Mouse (Mus musculus) stomach, embryonic 16.5 days (tissue): ENCODE data around the gene Creb3. TPM values are rescaled to one million over a fixed set of nuclear protein-coding genes. Genes with fewer than 3 reads are reported as not detected.
A peak's percentile ranks its signal among the peaks of the same experiment; 100 is the strongest.

Source experiments
- ATAC-seq: fragments of 200-750 bp; cut with Nextera tagmentation; 2 replicates; pipeline ENCODE4 v1.8.0; 2017; ENCODE audit warnings: moderate number of reproducible peaks, moderate TSS enrichment; ENCODE audit not compliant: insufficient read depth, low FRiP score
- H3K27ac ChIP-seq: fragments of 300-500 bp; sonication (generic); 2 replicates; pipeline ENCODE4 v1.5.1; 2014; ENCODE audit warnings: low read length
- H3K27me3 ChIP-seq: fragments of 300-500 bp; sonication (generic); 2 replicates; pipeline ENCODE4 v1.6.1; 2014; ENCODE audit warnings: low read length, control low read depth, mixed read lengths; ENCODE audit not compliant: control insufficient read depth, insufficient read depth
- H3K36me3 ChIP-seq: fragments of 300-500 bp; sonication (generic); 2 replicates; pipeline ENCODE4 v1.6.1; 2014; ENCODE audit warnings: low read length; ENCODE audit not compliant: control insufficient read depth, insufficient read depth
- H3K4me1 ChIP-seq: fragments of 300-500 bp; sonication (generic); 2 replicates; pipeline ENCODE4 v1.6.1; 2014; ENCODE audit warnings: low read length, control low read depth, mixed read lengths; ENCODE audit not compliant: control insufficient read depth, insufficient read depth
- H3K4me2 ChIP-seq: fragments of 300-500 bp; sonication (generic); 2 replicates; pipeline ENCODE4 v1.6.1; 2014; ENCODE audit warnings: low read depth, low read length, mixed read lengths
- H3K4me3 ChIP-seq: fragments of 300-500 bp; sonication (generic); replicated peaks from 2 replicates; pipeline ENCODE4 v1.5.1; 2014; ENCODE audit warnings: mild to moderate bottlenecking, low read length
- H3K9ac ChIP-seq: fragments of 300-500 bp; sonication (generic); 2 replicates; pipeline ENCODE4 v1.6.1; 2014; ENCODE audit warnings: low read length
- H3K9me3 ChIP-seq: fragments of 300-500 bp; sonication (generic); replicated peaks from 2 replicates; pipeline ENCODE4 v1.6.1; 2016; ENCODE audit warnings: low read length, control low read depth; ENCODE audit not compliant: control insufficient read depth
- WGBS: fragments of 180-500 bp; shearing (Covaris S2); extraction: QIAGEN DNeasy Blood & Tissue Kit; methylation state at CpG from one replicate; pipeline ENCODE4 v1.1.7; 2014; 5-methylcytosine and 5-hydroxymethylcytosine counted together
- polyA plus RNA-seq: library from polyadenylated mRNA; unstranded; fragments of >200 nt; fragmentation: Nextera tagmentation; extraction: Ambion mirVana; gene quantifications from 2 replicates; pipeline ENCODE4 v1.2.1, GENCODE M21; 2015

Gene Creb3
- 71.4 and 84.7 TPM in 2 replicates for polyA plus RNA-seq

DNA sequence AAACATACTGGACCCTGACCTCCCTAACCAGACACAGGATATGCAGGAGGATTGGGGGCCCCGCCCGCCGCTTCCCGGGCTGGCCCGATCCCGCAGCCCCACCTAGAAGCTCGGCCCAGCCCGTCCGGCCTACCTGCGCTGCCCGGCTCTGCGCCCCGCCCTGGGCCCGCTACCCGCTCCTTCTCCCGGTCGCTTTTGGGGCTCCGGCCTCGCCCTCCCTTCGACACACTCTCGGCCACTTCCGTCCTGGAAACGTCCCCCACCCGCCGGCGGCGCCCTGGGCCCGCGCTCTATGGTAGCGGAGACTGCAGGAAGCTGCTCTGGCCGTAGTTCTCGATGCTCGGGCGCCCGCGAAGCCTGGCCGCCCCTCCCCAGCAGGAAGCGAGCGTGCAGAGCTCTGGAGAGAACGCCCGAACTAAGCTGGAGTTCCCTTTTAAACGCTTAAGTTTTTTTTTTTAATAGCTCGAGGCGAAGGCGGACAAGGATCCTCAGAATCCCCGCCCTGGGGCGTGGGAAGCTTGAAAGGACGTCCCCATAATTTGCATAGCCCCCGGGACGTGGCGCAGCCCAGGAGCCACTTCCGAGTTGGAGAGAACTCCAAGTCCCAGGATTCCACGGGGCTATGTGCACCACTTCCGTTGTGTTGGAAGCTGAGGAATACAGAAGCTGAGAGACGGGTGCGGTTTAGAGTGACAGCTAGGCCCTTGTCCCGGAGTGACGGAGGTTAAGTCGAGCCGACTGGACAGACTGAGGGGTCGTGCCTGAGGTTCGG, at the start of gene Creb3, which contains the start of gene Tln1:
Creb3 (plus strand) TSS at position 336 of the 772 bp plus-strand sequence.
Tln1 (minus strand) TSS at position 695 of the 772 bp plus-strand sequence.
- H3K9me3 ChIP-seq = no peaks in the 10 kb centered on the region
- ATAC-seq = peak; percentile 91
- peak within 1 kb of the TSS; percentile 93 for H3K4me3 ChIP-seq
- H3K27ac ChIP-seq = peak within 1 kb of the TSS; percentile 100
- H3K36me3 ChIP-seq = peaks cover 20% of the 10 kb centered on the region; the same call in 1 of the 2 replicates
- peak within 1 kb of the TSS; percentile 96 for H3K4me2 ChIP-seq
- no peaks in the 10 kb centered on the region for H3K27me3 ChIP-seq
- under 1% methylated on average over 62 of the region's 62 CpGs for WGBS
- peak within 1 kb of the TSS; percentile 98 for H3K9ac ChIP-seq
- peaks cover 50% of the 10 kb centered on the region for H3K4me1 ChIP-seq

DNA sequence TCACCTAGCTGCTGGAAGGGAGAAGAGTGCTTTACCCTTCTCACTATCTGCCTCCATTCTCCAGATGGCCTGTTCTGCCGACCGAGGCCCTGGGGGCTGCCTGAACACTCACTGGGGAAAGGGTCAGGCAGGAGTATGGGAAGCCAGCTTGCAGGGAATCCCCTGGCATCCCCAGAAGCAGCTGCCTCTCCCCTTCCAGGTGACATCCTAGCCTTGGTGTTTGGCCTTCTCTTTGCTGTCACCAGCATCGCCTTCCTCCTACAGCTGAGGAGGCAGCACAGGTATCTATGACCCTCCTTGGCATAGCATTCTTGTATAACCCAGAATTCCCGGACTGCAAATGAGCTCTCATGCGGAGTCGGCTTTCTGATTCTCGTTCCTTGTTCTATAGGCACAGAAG, 49.5 kb upstream of the Creb3 start:
- no peak overlapping the region for H3K9ac ChIP-seq

DNA sequence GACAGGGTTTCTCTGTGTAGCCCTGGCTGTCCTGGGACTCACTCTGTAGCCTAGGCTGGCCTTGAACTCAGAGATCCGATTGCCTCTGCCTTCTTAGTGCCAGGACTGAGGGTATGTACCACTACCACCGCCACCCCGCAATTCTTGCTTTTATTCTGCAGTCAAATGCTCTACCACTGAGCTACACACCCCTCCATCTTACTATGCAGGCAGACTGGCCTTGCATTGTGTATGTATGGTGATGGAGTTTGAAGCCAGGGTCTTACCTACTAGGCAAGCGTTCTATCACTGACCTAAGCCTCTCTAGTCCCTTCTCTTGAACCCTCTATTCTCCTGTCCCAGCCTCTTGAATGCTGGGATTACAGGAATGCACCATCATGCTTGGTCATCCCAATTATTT, 48.8 kb upstream of the Creb3 start:
- Histone ChIP-seq H3K9me3 (no peaks in the 10 kb centered on the region), H3K36me3 (no peaks in the 10 kb centered on the region), H3K4me3 (no peak overlapping the region), H3K9ac (no peak overlapping the region), H3K4me1 (peaks cover 14% of the 10 kb centered on the region), H3K27me3 (no peaks in the 10 kb centered on the region), H3K4me2 (no peak overlapping the region), H3K27ac (0 out of 2 replicates have a peak overlapping the region, but pooled peaks have one; percentile 23)
- ATAC-seq = no peak
- WGBS = 89% methylated on average over 4 of the region's 4 CpGs

More for the DNA sequence above, 49.5 kb upstream of the Creb3 start:
- ATAC-seq = no peak
- Histone ChIP-seq H3K4me3 (no peak overlapping the region), H3K4me1 (peaks cover 20% of the 10 kb centered on the region), H3K27ac (no peak overlapping the region), H3K4me2 (no peak overlapping the region), H3K27me3 (no peaks in the 10 kb centered on the region), H3K36me3 (no peaks in the 10 kb centered on the region), H3K9me3 (no peaks in the 10 kb centered on the region)
- WGBS = 66% methylated on average over 7 of the region's 7 CpGs

DNA sequence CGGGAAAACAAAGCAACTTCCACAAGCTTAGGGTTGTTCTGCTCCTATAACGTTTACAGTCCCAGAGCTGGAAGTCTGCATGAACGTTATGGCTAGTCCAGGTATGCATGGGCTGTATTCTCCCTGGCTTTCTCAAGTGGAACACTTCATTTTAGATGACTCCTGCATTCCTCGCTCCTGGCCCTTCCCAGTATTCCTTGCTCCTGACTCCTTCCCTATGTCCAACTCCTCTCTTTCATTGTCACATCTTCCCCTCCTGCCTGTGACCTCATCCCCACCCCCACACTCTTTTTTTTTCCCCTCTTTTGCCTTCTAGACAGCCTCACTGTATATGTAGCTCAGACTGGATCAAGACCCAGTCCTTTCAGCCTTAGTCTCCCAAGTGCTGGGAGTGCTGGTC, 48.3 kb upstream of the Creb3 start:
- no peaks in the 10 kb centered on the region for H3K9me3 ChIP-seq
- WGBS = 68% methylated on average over 4 of the region's 4 CpGs
- H3K4me3 ChIP-seq = no peak overlapping the region
- no peak for ATAC-seq
- H3K27ac ChIP-seq = no peak overlapping the region
- peaks cover 12% of the 10 kb centered on the region for H3K4me1 ChIP-seq
- no peaks in the 10 kb centered on the region for H3K27me3 ChIP-seq
- no peak overlapping the region for H3K4me2 ChIP-seq
- H3K9ac ChIP-seq = no peak overlapping the region
- no peaks in the 10 kb centered on the region for H3K36me3 ChIP-seq

DNA sequence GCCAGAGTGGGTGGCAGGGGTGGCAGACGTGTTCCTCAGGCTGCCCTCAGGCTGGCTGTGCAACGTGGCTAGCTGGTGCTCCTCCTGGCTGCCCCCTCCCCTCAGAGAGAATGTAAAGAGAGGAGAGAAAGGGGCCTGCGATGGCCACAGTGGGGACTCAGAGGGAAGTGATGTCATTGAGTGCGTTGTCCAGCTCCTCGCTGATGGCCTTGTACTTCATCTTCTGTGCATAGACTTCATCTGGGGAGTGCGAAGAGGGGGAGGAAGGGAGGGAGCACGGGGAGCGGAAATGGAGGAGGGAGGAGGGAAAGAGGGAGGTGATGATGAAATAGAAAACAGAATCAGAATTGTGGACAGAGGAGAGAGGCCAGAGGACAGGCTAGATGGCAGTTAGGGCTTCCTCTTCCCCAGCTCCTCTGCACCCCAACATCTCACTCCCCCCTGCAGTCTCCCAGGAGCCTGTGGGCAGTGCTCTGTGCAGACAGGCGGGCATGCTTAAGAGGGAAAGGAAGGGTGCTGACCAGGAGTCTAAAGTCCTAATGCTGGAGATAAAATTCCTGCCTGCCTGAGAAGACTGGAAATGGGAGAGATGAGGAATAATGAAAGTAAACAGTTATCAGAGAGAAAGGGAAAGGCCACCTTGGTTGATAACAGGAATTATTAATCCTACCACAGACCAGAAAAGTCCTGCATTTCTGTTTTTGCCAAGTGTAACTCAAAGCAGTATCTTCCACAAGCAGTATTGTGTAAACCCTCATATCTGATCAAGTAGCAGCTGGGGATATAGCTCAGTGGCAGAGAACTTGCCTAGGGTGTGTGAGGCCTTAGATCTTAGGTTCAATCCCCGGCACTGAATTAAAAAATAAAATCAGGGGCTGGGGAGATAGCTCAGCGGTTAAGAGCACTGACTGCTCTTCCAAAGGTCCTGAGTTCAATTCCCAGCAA, 46.1 kb upstream of the Creb3 start:
- H3K9me3 ChIP-seq = no peaks in the 10 kb centered on the region
- H3K27ac ChIP-seq = no peak overlapping the region
- H3K36me3 ChIP-seq = no peaks in the 10 kb centered on the region
- H3K27me3 ChIP-seq = no peaks in the 10 kb centered on the region
- H3K4me2 ChIP-seq = no peak overlapping the region
- H3K9ac ChIP-seq = no peak overlapping the region
- no peak for ATAC-seq
- WGBS = 63% methylated on average over 11 of the region's 11 CpGs
- H3K4me3 ChIP-seq = no peak overlapping the region
- H3K4me1 ChIP-seq = peaks cover 21% of the 10 kb centered on the region

DNA sequence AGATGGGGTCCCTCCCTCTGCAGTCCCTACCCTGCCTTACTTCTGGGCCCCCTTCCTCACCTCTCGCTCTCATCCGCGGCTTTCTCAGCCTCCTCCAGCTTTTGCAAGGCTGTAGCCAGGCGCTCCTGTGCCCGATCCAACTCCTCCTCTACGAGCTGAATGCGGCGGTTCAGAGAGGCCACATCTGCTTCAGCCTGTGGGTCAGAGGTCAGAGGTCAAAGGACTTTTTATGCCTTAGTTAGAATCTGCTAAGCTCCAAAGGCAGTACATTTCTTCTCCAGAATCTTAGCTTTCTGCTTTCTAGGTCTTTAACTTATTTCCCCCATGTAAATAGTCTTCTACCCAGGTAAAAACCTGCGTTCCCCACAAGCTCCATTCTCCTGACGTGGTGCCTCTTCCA, 42.6 kb upstream of the Creb3 start:
- WGBS = 36% methylated on average over 10 of the region's 10 CpGs

DNA sequence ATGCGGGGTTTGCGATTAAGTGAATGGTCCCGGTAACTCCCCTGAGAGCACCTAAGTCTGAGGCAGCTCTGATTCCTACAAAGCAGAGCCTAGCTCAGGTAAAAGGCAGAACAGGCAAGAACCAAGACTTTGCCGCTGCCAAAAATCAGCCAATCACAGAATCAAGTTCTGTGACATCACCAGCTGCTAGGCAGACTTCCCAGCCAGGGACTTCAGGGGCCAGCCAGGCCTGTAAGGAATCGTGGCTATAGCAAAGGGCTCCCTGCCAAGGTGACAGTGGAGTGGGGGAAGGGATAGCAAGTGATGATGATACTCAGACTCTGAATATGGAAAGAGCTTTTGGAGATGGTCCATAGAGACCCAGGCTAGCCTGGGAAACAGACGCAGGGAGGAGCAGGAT, 42.2 kb upstream of the Creb3 start:
- peak overlapping the region; percentile 53 for H3K4me3 ChIP-seq
- no peaks in the 10 kb centered on the region for H3K36me3 ChIP-seq
- peak overlapping the region; percentile 77 for H3K4me2 ChIP-seq
- peak overlapping the region; percentile 60; the same call in 1 of the 2 replicates for H3K9ac ChIP-seq
- 15% methylated on average over 6 of the region's 6 CpGs for WGBS
- H3K9me3 ChIP-seq = no peaks in the 10 kb centered on the region
- H3K27ac ChIP-seq = peak overlapping the region; percentile 12; the same call in 1 of the 2 replicates
- H3K27me3 ChIP-seq = no peaks in the 10 kb centered on the region
- H3K4me1 ChIP-seq = peaks cover 28% of the 10 kb centered on the region
- ATAC-seq = no peak

More for the DNA sequence above, 42.6 kb upstream of the Creb3 start:
- no peak for ATAC-seq
- H3K27me3 ChIP-seq = no peaks in the 10 kb centered on the region
- no peaks in the 10 kb centered on the region for H3K36me3 ChIP-seq
- peak overlapping the region; percentile 77 for H3K4me2 ChIP-seq
- H3K9ac ChIP-seq = peak overlapping the region; percentile 60
- H3K9me3 ChIP-seq = no peaks in the 10 kb centered on the region
- peaks cover 29% of the 10 kb centered on the region for H3K4me1 ChIP-seq
- H3K4me3 ChIP-seq = peak overlapping the region; percentile 53
- no peak overlapping the region for H3K27ac ChIP-seq

DNA sequence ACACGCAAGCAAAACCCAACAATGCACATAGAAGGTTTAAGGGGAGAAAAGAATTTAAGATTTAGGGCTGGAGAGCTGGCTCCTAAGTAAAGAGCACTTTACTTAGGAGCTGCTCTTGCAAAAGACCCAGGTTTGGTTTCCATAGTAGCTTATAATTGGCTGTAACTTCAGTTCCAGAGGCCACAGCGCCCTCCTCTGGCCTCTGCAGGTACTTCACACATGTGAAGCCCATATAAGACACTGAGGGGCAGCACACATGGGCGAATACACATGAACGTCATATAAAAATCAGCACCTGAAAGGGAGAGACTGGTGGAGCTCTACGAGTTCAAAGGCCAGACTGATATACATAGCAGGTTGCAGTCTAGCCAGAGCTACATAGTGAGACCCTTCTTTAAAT, 34.3 kb upstream of the Creb3 start:
- ATAC-seq = no peak
- WGBS = 73% methylated on average over 5 of the region's 5 CpGs

More for the DNA sequence above, 34.3 kb upstream of the Creb3 start:
- no peak overlapping the region for H3K4me2 ChIP-seq
- H3K27me3 ChIP-seq = no peaks in the 10 kb centered on the region
- H3K9ac ChIP-seq = no peak overlapping the region
- peaks cover 10% of the 10 kb centered on the region for H3K4me1 ChIP-seq
- no peak overlapping the region for H3K4me3 ChIP-seq
- H3K36me3 ChIP-seq = peaks cover 18% of the 10 kb centered on the region
- no peak overlapping the region for H3K27ac ChIP-seq
- H3K9me3 ChIP-seq = 0 out of 2 replicates have a peak, but pooled peaks cover 6% of the 10 kb centered on the region
